Mouse (Mus musculus): ENCODE data around the gene Itga4. TPM values are rescaled to one million over a fixed set of nuclear protein-coding genes. Genes with fewer than 3 reads are reported as not detected.

Gene Itga4
- polyA plus RNA-seq, 1 experiment = 23.5 TPM

DNA sequence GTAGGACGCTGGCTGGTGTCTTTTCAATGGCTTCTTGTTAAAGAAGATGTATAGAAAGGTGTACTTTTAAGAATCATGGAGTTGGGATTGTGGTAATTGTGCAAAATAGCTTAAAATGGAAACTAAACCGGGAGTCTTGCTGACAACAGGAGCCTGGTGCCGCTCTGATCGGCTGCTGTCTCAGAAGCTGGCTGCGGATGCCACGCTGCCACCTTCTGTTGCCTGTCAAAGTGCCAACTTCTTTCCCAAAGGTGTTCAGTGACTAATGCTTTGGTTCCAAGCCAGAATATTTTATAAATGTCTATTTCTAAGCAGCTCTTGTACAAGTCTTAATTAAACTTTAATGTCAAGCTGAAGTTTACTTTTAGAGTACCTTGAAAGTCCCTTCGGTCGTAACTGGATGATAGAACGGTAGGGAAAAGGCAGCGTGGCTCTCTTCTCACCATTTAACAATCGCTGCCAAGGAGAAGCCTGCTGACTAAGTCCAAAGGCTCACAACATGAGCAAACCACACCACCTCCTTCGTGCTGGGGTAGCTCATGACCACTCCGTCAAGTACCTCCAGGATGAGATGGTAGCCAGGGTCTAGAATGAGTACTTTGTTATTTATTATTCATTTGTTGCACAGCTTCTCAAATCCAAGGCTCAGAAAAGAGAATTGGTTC lies 54.4 kb downstream of the Itga4 start:
- no peak for TF ChIP-seq CTCF (IDR thresholded peaks at IDR 0.05; ENCODE audit: extremely low read depth, insufficient read depth, insufficient read length, insufficient replicate concordance)
- 93% methylated on average over 13 of the region's 13 CpGs for WGBS
- Histone ChIP-seq H3K36me3 (ENCODE audit: control insufficient read depth, insufficient read depth, low read length) (peaks cover 40% of the 10 kb centered on the region), H3K4me1 (ENCODE audit: control insufficient read depth, insufficient read depth, insufficient read length) (no peaks in the 10 kb centered on the region), H3K27me3 (ENCODE audit: control insufficient read depth, insufficient read depth, low read length) (no peaks in the 10 kb centered on the region), H3K27ac (ENCODE audit: insufficient read depth, low read length) (no peak overlapping the region), H3K4me3 (ENCODE audit: extremely low read depth, insufficient read depth, insufficient read length) (no peak overlapping the region)
- DNase-seq (ENCODE audit: low read depth in 1 of 2, low spot score in 2 of 2) = no peak

- H3K4me3 ChIP-seq (ENCODE audit: extremely low read depth, insufficient read depth, insufficient read length) = no peak overlapping the region
- no peak for TF ChIP-seq POLR2A (IDR thresholded peaks at IDR 0.05; ENCODE audit: low read depth, low read length)
- no peak for TF ChIP-seq CTCF (IDR thresholded peaks at IDR 0.05; ENCODE audit: extremely low read depth, insufficient read depth, insufficient read length, insufficient replicate concordance)
- no peaks in the 10 kb centered on the region for H3K4me1 ChIP-seq (ENCODE audit: control insufficient read depth, insufficient read depth, insufficient read length)
- DNase-seq (ENCODE audit: low read depth in 1 of 2, low spot score in 2 of 2) = no peak
- WGBS = 92% methylated on average over 4 of the region's 4 CpGs
- no peak overlapping the region for H3K27ac ChIP-seq (ENCODE audit: insufficient read depth, low read length)
- H3K36me3 ChIP-seq (ENCODE audit: control insufficient read depth, insufficient read depth, low read length) = peaks cover 53% of the 10 kb centered on the region
- no peaks in the 10 kb centered on the region for H3K27me3 ChIP-seq (ENCODE audit: control insufficient read depth, insufficient read depth, low read length)
Observed at GRCm38 (mm10) chr2:79312499-79312898, 57.3 kb downstream of the Itga4 start.

GRCm38 (mm10) chr2:79315108-79315507 lies 59.9 kb downstream of the Itga4 start:
- TF ChIP-seq POLR2A (IDR thresholded peaks at IDR 0.05; ENCODE audit: low read depth, low read length) = no peak
- TF ChIP-seq CTCF (IDR thresholded peaks at IDR 0.05; ENCODE audit: extremely low read depth, insufficient read depth, insufficient read length, insufficient replicate concordance) = no peak
- peaks cover 52% of the 10 kb centered on the region for H3K36me3 ChIP-seq (ENCODE audit: control insufficient read depth, insufficient read depth, low read length)
- H3K4me3 ChIP-seq (ENCODE audit: extremely low read depth, insufficient read depth, insufficient read length) = no peak overlapping the region
- 98% methylated on average over 4 of the region's 4 CpGs for WGBS
- H3K27ac ChIP-seq (ENCODE audit: insufficient read depth, low read length) = no peak overlapping the region
- no peaks in the 10 kb centered on the region for H3K4me1 ChIP-seq (ENCODE audit: control insufficient read depth, insufficient read depth, insufficient read length)
- no peak for DNase-seq (ENCODE audit: low read depth in 1 of 2, low spot score in 2 of 2)
- no peaks in the 10 kb centered on the region for H3K27me3 ChIP-seq (ENCODE audit: control insufficient read depth, insufficient read depth, low read length)

DNA sequence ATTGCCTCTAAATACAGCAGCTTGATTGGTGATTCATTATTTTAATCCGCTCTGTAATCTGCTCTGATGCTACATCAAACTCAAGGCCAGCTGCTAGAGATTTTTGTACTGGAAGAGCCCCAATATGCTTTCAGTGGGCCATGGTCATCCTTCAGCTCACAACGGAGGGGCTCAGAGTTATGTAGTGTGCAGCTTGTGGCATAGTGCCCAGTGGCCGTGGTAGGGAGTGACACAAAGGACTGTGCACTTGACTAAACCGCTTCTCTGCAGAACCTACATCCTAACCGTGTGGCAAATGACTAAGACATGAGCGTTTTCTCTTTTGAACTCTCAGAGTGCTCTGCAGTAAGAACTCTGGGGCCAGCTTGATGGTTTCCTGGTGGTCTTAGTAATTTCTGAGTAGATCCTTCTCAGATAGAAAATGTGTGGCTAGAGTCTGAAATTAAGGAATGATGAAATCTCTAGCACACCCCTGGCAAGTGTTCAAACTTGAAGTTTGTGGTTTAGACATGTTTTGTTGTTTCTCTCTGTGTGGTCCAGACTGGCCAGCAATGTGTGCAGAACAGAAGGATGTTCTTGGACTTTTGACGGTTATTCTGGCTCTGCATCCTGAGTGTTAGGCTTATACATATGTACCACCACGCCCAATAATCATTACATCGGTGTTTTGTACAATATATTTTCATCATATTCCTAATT lies 61.1 kb downstream of the Itga4 start:
- H3K27ac ChIP-seq (ENCODE audit: insufficient read depth, low read length) = no peak overlapping the region
- peaks cover 52% of the 10 kb centered on the region for H3K36me3 ChIP-seq (ENCODE audit: control insufficient read depth, insufficient read depth, low read length)
- 88% methylated on average over 9 of the region's 9 CpGs for WGBS
- H3K4me1 ChIP-seq (ENCODE audit: control insufficient read depth, insufficient read depth, insufficient read length) = no peaks in the 10 kb centered on the region
- TF ChIP-seq POLR2A (IDR thresholded peaks at IDR 0.05; ENCODE audit: low read depth, low read length) = no peak
- TF ChIP-seq CTCF (IDR thresholded peaks at IDR 0.05; ENCODE audit: extremely low read depth, insufficient read depth, insufficient read length, insufficient replicate concordance) = no peak
- DNase-seq (ENCODE audit: low read depth in 1 of 2, low spot score in 2 of 2) = no peak
- no peak overlapping the region for H3K4me3 ChIP-seq (ENCODE audit: extremely low read depth, insufficient read depth, insufficient read length)
- no peaks in the 10 kb centered on the region for H3K27me3 ChIP-seq (ENCODE audit: control insufficient read depth, insufficient read depth, low read length)

- peaks cover 27% of the 10 kb centered on the region for H3K36me3 ChIP-seq (ENCODE audit: control insufficient read depth, insufficient read depth, low read length)
- TF ChIP-seq CTCF (IDR thresholded peaks at IDR 0.05; ENCODE audit: extremely low read depth, insufficient read depth, insufficient read length, insufficient replicate concordance) (no peak), POLR2A (IDR thresholded peaks at IDR 0.05; ENCODE audit: low read depth, low read length) (no peak)
- H3K27ac ChIP-seq (ENCODE audit: insufficient read depth, low read length) = no peak overlapping the region
- H3K27me3 ChIP-seq (ENCODE audit: control insufficient read depth, insufficient read depth, low read length) = no peaks in the 10 kb centered on the region
- no peak overlapping the region for H3K4me3 ChIP-seq (ENCODE audit: extremely low read depth, insufficient read depth, insufficient read length)
- H3K4me1 ChIP-seq (ENCODE audit: control insufficient read depth, insufficient read depth, insufficient read length) = no peaks in the 10 kb centered on the region
- no peak for DNase-seq (ENCODE audit: low read depth in 1 of 2, low spot score in 2 of 2)
- 84% methylated on average over 2 of the region's 2 CpGs for WGBS
Observed at GRCm38 (mm10) chr2:79328079-79328478, 72.9 kb downstream of the Itga4 start.

DNA sequence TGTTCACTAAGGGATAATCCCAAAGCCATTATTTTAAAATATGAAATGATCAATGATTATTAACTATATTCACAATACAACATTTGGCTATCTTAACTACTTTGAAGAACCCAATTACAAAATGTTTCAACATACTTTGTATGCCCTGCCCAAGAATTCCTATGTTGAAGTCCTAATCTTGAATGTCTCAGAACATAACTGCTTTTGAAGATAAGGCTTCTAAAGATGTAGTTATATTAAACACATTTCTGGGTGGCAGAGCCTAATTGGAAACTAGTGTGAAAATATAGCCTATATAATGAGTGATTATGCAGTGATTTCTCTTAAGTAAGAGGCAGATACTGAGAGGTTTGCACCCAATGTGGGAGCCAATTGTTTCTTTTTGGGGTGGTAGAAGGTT lies 79.4 kb downstream of the Itga4 start:
- no peaks in the 10 kb centered on the region for H3K27me3 ChIP-seq (ENCODE audit: control insufficient read depth, insufficient read depth, low read length)
- no peak overlapping the region for H3K4me3 ChIP-seq (ENCODE audit: extremely low read depth, insufficient read depth, insufficient read length)
- H3K27ac ChIP-seq (ENCODE audit: insufficient read depth, low read length) = no peak overlapping the region
- H3K36me3 ChIP-seq (ENCODE audit: control insufficient read depth, insufficient read depth, low read length) = peaks cover 2% of the 10 kb centered on the region; the same call in 1 of the 2 replicates
- TF ChIP-seq CTCF (IDR thresholded peaks at IDR 0.05; ENCODE audit: extremely low read depth, insufficient read depth, insufficient read length, insufficient replicate concordance) = no peak
- TF ChIP-seq POLR2A (IDR thresholded peaks at IDR 0.05; ENCODE audit: low read depth, low read length) = no peak
- no peak for DNase-seq (ENCODE audit: low read depth in 1 of 2, low spot score in 2 of 2)
- no peaks in the 10 kb centered on the region for H3K4me1 ChIP-seq (ENCODE audit: control insufficient read depth, insufficient read depth, insufficient read length)

- Histone ChIP-seq H3K27me3 (ENCODE audit: control insufficient read depth, insufficient read depth, low read length) (no peaks in the 10 kb centered on the region), H3K4me3 (ENCODE audit: extremely low read depth, insufficient read depth, insufficient read length) (no peak overlapping the region), H3K4me1 (ENCODE audit: control insufficient read depth, insufficient read depth, insufficient read length) (no peaks in the 10 kb centered on the region), H3K27ac (ENCODE audit: insufficient read depth, low read length) (no peak overlapping the region), H3K36me3 (ENCODE audit: control insufficient read depth, insufficient read depth, low read length) (no peaks in the 10 kb centered on the region; the same call in 1 of the 2 replicates)
- TF ChIP-seq POLR2A (IDR thresholded peaks at IDR 0.05; ENCODE audit: low read depth, low read length) (no peak), CTCF (IDR thresholded peaks at IDR 0.05; ENCODE audit: extremely low read depth, insufficient read depth, insufficient read length, insufficient replicate concordance) (no peak)
- DNase-seq (ENCODE audit: low read depth in 1 of 2, low spot score in 2 of 2) = no peak
- WGBS = 75% methylated on average over 1 of the region's 1 CpGs
Observed at GRCm38 (mm10) chr2:79336141-79336540, 80.9 kb downstream of the Itga4 start.

Data from spleen, adult 2 months (tissue).